Mouse (Mus musculus) adrenal gland, postnatal 25 days (tissue): ENCODE results near the gene Rasd1. TPM values are rescaled to one million over a fixed set of nuclear protein-coding genes. Genes with fewer than 3 reads are reported as not detected.

Experiments
- DNase-seq: peaks from one replicate; pipeline ENCODE4 v3.0.0; 2021; ENCODE audit warnings: mixed read lengths
- long read RNA-seq: library from polyadenylated mRNA; stranded (forward); transcript quantifications from one replicate; pipeline ENCODE4 v2.0.0, GENCODE M21; 2021
- total RNA-seq: library from RNA; stranded (reverse); gene quantifications from 2 replicates; pipeline ENCODE4 v1.2.3, GENCODE M21; 2021

Gene Rasd1
- 21.7 and 26.5 TPM in 2 replicates for total RNA-seq
- long read RNA-seq, transcript Rasd1-201 (2 exons, 1,611 nt), result major isoform, 24 of 27 reads
- long read RNA-seq, partial matches to known transcripts, result 3 of 27 reads
- long read RNA-seq, other reads (novel, unspliced or antisense), result 0 of 27 reads

DNA sequence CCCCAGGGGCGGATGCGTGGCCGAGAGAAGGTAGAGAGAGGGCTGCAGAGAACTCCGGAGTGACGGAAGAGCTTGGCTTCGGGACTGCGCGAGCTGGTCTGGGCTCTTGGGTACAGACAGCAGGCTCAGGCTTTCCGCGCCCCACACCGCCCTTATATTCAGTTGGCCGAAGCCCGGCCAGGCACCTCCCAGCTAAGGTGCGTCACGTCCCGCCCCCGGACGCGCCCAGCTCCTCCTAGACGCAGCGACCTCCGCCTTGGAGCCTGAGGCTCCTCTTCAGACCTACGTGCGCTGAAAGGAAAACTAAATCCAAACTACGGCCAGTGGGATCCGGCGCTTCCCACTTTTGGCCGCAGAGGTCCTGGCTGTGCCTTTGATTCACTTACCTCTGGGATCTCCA lies at the start of gene Rasd1:
Gene Rasd1 (minus strand): TSS at position 127 of the 400 bp plus-strand sequence.
- DNase-seq, result peak; percentile 94

DNA sequence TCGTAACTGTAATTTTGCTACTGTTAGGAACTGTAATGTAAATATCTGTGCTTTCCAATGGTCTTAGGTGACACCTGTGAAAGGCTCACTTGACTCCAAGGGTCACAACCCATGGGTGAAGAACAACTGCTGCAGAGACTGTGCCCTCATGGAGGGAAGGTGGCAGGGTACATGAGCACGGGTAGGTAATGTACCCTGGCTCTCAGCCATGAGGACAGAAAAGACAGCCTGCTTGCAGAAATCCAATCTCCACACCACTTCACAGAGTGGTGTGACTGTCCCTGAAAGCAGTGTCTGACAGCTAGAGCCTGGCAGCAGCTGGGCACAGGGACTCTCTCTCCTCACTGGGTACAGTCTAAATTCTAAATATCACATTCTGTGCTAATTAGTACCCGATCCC lies 46.8 kb upstream of the Rasd1 start:
- DNase-seq, result no peak

DNA sequence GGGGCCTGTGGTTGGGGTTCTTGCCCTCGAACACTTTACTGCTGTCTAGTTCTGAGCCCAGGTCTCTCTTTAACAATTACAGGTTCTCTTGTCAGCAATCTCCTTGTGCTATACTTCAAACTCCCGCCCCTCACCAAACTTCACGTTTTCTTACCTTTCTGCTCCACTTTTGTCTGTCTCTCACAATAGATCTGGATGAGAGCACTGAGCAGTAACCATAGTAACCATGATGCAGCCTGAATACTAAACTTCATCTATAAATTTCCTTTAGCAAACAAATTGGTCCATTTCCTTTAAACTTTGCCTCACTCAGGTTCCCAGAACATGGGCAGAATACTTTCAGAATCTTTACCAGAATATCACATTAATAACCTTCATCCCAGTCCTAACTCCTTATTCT lies 44.7 kb upstream of the Rasd1 start:
- no peak for DNase-seq

DNA sequence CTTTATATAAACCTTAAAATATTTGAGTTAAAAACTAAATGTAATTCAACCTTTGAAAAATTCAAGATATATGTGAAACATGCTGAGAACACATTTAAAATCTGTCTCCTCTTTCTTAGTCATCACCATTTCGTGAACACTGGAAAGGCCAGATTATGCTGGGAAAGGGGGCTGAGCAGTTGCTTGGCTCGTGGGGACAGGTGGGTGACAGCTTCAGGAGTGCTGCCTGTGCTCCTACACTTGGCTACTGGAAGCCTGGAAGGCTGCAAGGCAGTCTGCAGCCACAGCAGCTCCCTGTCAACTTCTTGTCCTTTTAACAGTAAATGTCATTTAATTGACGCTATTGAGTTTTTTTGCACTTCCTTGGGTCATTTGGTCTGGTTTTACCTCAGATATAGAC lies 41.1 kb upstream of the Rasd1 start:
- DNase-seq, result no peak

DNA sequence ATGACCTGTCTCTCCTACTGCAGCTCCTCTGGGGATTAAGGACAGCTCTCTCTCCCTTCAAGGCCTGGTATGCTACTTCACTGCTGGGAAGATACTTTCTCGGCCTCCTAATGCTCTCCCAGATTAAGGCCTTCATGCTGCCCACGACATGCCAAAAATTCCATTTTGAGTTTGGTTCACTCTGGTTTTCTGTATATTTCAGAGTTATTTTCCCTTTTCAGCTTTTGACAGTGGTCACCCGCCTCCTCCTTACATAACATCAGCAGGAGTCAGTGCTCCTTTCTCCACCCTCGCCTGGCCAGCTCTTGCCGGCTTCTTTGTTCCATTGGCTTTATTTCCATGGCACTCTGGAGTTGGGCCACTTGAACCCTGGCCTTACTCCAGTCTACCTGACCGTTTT lies 40.0 kb upstream of the Rasd1 start:
- no peak for DNase-seq

DNA sequence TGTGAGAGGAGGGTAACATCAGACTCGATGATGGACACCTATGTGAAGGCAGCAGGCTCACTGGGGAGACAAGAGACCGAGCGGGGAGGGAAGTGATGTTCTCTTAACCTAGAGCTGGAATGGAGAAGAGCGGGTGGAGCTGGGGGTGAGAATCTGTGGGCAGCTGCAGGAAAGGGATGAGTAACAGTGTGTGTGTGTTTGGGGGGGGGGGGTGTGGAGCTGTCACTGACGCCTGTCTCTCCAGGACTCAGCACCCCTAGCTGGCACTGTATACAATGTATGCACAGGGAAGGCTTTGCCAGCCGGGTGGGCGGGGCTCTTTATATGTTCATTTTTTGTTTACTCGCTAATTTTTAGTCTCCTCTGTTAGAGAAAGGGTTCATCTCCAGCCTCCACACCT lies 39.1 kb upstream of the Rasd1 start:
- no peak for DNase-seq

DNA sequence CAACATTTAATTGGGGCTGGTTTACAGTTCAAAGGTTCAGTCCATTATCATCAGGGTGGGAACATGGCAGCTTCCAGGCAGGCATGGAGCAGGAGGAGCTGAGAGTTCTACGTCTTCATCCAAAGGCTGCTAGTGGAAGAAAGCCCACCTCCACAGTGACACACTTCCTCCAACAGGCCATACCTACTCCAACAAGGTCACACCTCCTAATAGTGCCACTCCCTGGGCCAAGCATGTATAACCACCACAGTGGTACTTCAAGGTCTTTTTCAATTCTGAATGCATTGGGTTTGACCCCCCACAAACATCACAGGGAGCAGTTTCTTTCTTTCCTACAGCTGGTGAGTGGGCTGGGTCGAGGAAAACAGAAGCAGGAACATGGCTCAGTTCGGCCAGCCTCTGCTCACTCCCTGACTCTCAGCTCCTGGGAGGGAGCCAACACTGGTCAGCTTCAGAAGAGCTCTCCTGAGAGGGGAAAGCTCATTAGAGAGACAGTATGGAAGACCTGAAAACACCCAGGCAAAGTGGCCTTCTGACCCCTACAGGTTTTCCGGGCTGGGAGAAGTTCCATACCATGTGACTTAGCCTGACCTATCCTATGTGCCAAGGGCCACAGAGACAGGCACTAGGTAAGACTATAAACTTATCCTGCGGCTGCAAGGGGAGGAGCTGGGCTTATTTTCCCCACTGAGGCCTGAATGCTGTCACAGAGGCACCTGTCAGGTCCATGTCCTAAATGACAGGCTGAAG lies 36.7 kb upstream of the Rasd1 start:
- DNase-seq, result no peak

DNA sequence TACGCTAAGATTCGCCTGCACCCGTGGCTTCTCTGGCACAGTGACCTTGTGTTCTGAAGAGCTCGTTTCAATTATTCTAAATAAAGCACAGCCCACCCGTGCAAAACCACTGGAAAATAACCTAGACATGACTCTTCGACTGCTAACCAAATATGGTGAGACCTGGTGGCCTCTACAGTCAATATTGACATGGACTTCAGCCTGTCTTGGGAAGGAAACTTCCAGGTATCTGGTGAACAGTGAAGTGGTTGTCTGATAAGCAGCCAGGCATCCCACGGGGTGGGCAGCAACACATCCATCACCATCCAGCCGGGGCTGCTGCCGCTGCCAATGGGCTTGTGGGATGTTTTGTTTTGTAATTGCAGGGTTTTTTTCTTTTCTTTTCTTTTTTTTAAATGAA lies 29.6 kb upstream of the Rasd1 start:
- DNase-seq, result no peak

DNA sequence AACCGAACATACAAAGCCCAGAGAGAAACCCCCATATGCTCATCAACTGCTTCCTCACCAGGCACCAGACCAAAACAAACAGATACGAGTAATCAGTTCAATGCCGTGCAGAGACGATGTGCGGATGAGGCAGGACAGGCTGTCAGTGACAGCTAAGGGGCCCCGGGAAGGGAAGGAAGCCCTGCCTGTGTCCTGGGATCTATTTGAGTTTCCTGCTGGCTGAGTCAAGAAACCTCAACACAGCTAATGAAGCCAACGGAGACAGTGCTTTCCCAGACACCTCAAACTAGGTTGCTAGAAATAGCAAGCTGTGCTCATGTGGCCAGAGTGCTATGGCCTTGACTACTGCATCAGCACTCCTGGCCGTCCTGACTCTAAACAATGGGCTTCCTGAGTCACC lies 26.6 kb upstream of the Rasd1 start:
- DNase-seq, result no peak

DNA sequence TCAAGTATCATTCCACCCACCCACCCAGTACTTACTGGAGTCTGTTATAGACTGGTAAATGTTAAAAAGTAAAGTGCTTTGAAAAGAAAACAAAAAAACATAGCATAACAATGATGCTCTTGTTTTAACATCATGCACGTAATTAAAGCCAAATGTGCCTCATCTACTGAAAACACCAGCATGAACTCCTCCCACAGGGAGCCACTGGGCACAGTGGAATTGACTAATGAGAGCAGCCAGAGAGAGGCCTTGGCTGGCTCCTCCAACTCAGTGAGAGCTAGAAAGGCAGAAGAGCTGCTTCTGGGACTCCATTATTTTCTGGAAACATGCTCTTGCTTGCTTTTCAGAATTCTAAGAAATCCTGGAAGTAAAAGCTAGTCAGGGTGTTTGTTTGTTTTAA lies 24.7 kb upstream of the Rasd1 start:
- no peak for DNase-seq

DNA sequence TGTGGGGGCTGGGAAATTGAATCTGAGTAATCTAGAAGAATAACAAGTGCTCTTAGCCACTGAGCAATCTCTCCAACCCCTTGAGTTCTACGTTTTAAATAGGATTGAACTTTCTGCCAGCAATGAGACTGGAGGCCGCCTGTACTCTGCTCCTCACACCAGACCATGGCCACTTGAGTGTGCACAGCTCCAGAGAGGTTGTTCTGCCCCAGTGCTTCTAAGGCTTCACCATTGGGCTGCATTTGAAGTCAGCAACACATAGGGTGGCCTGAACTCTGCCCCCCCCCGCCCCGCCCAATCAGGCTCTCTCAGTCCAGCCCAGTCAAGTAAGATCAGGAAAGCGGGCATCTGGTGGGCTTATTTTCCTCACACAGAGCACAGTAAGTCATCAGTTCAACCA lies 13.1 kb upstream of the Rasd1 start:
- no peak for DNase-seq

DNA sequence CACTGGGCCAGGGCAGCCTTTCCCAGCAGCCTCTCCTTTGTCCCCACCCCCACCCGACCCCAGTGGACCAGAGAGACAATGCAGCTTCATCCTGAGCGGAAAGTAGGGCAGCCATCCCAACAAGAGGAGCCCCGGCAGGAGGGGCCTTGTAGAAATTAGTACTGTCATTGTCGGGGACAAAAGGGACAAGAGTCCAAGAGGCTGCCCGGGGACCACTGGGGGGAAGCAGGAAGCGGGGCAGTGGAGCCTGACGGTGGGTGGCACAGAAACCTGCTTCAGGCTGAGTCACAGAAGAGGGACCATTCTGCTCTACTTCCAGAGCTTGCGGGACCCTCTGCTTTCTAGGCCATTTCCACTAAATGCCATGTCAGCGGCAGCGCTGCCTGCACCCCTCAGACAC lies 10.5 kb upstream of the Rasd1 start:
- DNase-seq, result no peak

DNA sequence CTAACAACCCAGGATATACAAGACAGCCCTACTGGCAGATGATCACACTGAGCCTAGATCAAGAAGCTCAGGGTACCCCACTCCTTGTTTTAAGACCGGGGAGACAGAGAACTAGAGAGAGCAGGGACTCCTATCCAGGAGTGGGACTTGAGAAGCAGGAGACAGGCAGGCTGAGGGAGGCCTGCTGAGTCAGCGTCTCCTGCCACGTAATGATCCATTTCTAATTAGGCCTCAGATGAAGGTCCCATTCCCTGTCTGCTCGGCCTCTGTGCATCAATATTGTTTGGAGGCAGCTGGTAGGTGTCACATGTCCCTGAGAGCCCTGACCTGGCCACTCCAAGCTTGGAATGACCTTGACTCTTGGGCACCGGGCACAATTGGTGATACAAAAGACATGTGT lies 8.6 kb upstream of the Rasd1 start:
- no peak for DNase-seq

DNA sequence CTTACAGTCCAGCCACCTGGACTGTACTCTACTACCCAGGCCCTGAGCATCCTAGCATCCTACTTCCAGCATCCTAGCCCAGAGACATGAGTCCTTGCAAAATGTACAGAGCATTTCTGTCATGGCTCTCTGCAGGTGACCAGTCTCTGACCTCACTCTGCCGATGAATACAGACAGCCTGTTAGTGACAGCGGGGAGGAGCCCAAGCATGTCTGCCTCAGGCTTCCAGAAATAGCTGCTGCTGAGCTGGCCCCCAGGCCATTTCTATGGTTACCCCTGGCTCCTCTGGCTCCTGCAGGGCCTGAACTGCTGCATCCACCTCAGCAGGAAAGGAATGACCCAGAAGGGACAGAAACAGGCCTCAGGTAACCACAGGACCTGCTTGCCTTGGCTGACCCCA lies 6.9 kb upstream of the Rasd1 start:
- DNase-seq, result no peak

DNA sequence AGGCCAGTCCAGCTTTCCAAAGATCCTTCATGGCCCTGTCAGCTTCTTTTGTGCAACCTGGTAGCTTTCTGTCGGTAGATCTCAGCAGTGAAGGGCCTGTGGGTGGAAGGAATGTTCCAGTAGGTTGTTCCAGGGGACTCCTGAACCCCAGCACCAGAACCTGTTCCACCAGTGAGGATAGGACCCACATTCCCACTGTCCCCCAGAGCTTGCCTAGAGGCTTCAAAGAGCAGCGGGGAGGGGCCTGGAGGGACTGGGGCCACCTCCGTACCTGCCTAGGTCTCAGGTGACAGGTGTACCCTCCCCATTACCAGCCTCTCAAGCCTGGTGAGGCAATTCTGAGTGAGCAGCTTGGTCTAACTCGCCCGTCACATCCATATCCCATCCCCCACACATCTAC lies 6.0 kb upstream of the Rasd1 start:
- DNase-seq, result no peak

DNA sequence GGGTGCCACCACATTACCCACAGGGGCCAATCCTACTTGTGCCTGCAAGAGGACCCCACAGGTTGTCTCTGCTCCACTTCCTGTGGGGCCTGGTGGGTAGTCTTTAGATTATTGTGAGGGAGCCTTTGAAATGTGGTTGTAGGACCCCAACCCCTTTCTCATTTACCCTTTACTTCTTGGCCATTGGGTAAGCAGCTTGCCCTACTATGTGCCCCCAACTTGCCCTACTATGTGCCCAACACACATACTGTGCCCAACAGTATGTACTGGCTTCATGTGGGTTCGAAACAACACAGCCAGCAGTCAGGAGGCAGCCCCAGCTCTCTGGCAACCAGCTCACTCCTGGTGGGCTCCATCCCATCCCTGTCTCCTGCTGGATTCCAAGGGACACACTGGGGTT lies 3.0 kb upstream of the Rasd1 start:
- no peak for DNase-seq

DNA sequence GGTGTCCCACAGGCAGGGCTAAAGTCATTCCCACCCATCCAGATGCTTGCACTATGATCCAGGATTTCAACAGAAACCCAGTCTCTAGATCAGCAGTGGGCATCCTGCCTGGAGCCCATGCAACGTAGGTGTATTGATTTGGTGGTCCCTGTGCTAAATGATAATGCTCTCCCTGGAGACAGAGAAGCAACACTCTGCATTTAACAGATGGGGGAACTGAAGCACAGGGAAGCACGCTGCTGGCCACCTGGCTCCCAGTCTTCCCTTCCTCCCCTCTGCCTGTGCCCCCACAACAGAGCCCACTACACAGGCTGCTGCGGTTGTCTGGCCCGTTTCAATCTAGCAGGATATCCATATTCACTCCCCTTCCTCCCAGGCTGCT lies 1.3 kb upstream of the Rasd1 start:
- DNase-seq, result no peak

DNA sequence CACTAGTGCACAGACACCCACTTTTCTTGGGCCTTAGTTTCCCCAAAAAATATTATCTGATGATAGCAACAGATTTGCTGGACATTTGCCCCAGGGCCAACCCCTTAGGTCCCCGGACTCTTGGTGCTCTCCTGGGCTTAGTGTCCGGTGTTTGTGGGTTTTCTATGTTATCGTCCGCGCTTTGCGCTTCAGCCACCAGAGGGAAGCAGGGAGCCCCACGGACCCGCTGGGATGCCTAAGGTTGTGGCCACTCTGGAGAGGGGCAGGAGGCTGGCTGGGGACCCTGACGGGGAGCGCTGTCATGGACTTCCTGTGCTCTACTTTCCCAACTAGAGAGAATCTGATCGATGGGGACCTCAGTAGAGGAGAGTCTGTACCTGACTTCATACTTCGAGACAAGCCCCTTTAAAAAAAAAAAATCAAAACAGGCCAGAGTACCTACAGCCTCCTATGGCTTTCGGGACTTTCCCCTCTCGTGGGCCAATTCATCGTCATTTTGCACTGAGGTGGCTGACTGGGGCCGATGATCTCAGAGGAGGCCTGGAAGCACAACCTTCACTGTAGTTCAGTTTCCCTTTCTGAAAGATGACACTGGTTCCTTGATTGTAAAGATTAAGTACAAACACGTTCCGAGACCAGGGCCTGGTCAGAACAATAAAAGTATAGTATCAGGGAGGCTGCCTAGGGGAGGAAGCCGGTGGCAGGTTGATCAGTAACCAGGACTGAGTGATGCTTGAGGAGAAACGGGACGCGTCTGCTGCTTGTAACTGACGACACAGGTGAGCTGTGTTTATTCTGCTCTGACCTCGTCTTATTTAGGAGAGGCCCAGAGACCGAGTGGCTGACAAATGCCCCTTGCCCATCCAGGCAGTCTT lies 720 bp upstream of the Rasd1 start:
- peak; percentile 79 for DNase-seq

DNA sequence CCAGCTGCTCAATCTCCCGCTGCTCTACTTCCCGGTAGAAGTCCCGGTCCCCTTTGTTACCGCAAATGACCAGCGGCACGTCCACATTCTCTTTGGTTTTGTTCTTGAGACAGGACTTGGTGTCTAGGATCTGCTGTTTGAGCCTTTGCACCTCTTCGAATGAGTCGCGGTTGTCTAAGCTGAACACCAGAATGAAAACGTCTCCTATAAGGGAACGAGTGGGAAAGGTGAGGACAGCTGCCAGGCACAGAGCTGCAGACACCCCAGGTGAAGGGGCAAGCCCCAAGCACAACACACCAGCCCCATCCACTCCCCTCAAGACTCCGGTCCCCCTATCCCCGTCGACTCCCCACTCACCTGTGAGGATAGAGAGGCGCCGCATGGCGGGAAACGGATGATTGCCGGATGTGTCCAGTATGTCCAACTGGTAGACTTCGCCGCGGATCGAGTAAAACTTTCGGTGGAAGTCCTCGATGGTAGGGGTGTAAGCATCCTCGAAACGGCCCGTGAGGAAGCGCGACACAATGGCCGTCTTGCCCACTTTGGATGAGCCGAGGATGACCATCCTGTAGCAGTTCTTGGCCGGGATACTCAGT lies 483 bp downstream of the Rasd1 start:
- peak; percentile 33 for DNase-seq

DNA sequence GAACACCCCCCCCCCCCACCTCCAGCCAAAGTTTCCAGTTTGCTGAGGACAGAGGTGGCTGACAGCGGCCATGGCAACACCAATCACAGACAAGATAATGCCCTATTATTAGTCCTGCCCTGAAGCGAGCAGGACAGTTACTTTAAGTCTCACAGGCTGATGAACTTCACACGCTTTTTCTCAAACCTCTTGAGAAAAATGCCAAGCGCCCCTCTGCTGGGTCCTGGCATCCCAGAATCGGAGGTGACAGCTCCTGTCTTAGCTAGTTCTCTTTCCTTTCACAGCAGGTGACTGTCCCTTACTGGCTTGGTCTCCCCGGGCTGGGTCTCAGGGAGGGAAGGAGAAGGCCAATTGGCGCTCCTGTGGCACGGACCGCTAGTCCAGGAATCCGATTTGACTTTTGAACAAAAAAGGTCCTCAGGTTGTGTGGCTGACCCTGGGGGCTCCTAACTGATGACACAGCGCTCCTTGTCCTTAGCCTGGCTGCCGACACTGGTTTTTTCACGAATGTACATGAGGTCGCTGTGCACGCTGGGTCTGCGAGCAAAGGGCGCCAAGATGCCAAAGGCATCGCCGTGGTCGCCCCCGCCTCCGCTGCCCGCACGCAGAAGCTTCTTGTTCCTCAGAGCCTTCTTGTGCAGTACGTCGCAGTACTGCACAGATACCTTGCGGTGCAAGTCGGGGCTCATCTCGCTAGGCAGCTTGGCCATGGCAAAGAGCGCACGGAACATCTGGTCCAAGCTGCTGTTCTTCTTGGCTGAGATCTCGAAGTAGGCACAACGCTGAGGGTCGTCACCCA lies 1.2 kb downstream of the Rasd1 start:
- no peak for DNase-seq

DNA sequence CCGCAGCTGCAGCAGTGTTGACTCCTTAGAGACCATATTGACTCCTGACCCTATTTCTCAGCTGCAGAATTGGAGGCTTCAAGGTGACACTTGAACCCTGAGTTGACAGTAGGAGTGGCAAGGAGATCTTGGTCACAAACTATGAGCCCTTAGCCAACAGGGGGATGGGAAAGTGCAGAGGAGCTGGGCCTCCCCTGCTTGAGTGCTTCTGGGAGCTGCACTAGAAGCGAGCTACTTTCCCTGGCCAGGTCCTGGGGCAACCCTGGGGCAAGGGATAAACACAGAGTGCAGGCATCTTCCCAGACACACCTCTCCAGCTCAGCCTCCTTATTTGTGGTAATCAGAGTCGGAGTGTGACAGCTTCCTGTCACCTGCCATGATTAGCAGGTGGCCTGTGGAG lies 2.2 kb downstream of the Rasd1 start:
- no peak for DNase-seq

DNA sequence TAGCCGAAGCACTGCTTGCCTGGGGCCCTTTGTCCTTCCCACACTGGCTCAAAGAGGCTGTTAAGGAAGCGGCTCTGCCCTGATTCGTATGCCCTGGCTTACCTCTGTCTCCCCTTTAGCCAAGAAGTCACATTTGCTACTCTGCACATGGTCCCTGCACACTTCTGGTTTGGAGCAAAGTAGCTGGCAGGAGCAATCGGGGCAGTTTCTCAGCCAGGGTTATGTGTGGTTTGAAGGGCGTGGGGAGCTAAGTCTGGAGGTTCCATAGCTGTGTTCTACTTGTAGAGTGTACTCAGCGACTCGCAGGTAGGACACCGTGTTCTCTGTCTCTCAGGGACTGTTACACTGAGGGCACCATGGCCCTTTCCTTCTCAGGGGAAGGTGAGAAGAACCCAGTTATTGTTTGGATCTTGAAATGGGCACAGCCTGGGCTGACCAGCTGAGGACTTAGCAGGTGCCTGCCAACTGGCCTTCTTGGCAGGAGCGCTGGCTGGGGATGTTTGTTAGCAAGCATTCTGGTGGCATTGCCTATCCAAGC lies 3.3 kb downstream of the Rasd1 start:
- DNase-seq, result peak; percentile 31
